Mouse (Mus musculus): ENCODE measurements at regions not wholly inside any gene's neighbourhood (a gene's known extent, or its start where the extent isn't known, plus 50 kb on each side); places are given as distances from the start of the nearest gene placed in this dataset.

DNA sequence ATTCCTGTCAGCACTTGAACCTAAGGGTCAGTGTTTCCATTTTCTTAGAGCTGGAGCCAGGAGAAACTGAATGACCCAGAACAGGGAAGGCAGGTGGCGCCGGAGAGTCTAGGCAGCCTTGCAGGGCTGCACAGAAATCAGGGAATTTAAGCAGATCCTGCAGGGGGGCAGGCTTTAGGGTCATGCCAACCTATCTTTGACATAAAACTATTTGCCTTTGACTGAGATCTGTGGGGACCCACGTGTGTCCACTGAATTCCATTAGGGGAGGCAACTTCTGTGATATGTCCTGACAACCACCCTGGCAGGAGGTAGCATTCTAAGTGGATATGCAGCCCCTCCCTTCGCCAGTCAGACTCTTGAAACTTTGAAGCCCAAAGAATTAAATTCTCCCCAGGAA lies 135.6 kb upstream of the Ctnna2 start:
- peak in 1 of 2 experiments; percentile 5 for DNase-seq

DNA sequence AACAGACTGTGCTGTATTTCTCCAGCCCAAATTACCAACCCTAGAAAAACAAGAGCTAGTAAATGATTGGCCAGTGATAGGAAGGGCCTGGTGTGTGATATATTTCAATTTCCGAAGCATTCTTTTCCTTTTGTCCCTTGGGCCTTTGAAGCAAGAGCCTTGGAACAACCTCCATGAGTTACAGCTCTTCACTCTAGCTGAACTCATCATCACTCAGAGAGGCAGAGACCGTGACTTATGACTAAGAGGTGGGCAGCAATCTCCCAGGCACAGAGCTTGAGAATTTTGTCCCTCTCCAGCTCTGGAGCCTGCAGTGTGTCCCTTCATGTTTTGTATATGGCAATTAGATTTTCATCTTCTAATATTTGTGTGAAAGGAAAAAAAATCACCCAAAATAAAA lies 103.0 kb upstream of the Ctnna2 start:
- DNase-seq = no peak

GRCm38 (mm10) chr6:78078919-78079318 lies 99.4 kb upstream of the Ctnna2 start:
- no peak for DNase-seq

DNA sequence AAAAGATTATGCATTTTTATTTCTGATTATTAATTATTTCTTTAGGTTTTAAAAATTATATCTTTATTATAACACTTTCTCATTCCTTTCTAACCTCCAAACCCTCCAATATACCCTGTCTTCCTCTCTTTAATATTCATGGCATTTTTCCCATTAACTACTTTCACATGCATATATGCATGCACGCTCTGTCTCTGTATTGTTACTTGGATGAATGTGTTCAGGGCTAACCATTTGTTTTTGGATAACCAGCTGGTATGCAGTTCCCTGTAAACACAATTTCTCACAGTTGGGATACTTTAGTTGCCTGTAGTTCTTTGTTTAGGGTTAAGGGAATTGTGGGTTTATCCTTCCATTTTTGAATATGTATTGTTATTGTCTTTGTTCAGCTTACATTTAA lies 86.8 kb upstream of the Ctnna2 start:
- DNase-seq = no peak

DNA sequence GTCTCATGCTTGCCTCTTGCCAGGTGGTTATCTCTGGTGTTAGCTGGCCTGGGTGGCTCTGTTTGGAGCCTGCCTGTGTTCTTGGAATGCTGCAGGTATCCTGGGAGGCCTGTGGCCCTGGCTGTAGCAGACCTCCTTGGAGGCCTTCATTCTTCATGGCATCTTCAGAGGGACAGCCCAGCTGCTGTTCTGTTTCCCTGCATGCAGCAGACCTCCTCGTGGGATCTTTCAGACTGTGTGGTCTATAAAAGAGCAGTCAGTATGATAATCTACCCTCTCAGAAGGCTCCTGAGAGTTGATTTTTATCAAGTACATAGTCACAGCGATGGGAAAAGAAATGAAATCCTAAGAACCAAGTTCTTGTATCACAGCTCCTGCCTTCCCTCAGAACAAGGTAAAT lies 86.2 kb upstream of the Ctnna2 start:
- no peak for DNase-seq

All from adrenal gland, postnatal 36 days (tissue).